Mouse (Mus musculus) heart, embryonic 14.5 days (tissue): Measurements from ENCODE around the gene Tmem206. TPM values are rescaled to one million over a fixed set of nuclear protein-coding genes. Genes with fewer than 3 reads are reported as not detected.
A peak's percentile ranks its signal among the peaks of the same experiment; 100 is the strongest.

ENCODE experiments used
- ATAC-seq: fragments of 200-750 bp; cut with Nextera tagmentation; 2 replicates; pipeline ENCODE4 v1.8.0; 2017; ENCODE audit warnings: low read depth, moderate TSS enrichment; ENCODE audit not compliant: insufficient number of reproducible peaks, insufficient read depth, low FRiP score
- H3K27ac ChIP-seq, 2 experiments: fragments of 200-500 bp in 1 of 2; fragments of 300-500 bp in 1 of 2; sonication (generic) in 1 of 2; replicated peaks in 1 of 2; 2 replicates each; pipeline ENCODE4 v1.5.1; 2012 to 2014; ENCODE audit warnings: low read depth in 2 of 2, low read length in 2 of 2, control low read depth in 1 of 2, mild to moderate bottlenecking in 1 of 2, mixed read lengths in 1 of 2; ENCODE audit not compliant: control insufficient read depth in 1 of 2, insufficient read depth in 1 of 2
- H3K27me3 ChIP-seq: fragments of 300-500 bp; sonication (generic); 2 replicates; pipeline ENCODE4 v1.6.1; 2014; ENCODE audit warnings: mild to moderate bottlenecking, low read length, control low read depth; ENCODE audit not compliant: control insufficient read depth, insufficient read depth
- H3K36me3 ChIP-seq: fragments of 300-500 bp; sonication (generic); 2 replicates; pipeline ENCODE4 v1.6.1; 2014; ENCODE audit warnings: mild to moderate bottlenecking, control low read depth, low read length, mixed read lengths; ENCODE audit not compliant: control insufficient read depth, insufficient read depth
- H3K4me1 ChIP-seq, 2 experiments: fragments of 200-500 bp in 1 of 2; fragments of 300-500 bp in 1 of 2; sonication (generic) in 1 of 2; 2 replicates each; pipeline ENCODE4 v1.6.1; 2012 to 2014; ENCODE audit warnings: low read length in 2 of 2, control low read depth in 1 of 2, mixed read lengths in 1 of 2; ENCODE audit not compliant: control insufficient read depth in 2 of 2, insufficient read depth in 2 of 2
- H3K4me2 ChIP-seq: fragments of 300-500 bp; sonication (generic); 2 replicates; pipeline ENCODE4 v1.6.1; 2014; ENCODE audit warnings: mild to moderate bottlenecking, low read length
- H3K4me3 ChIP-seq, 2 experiments: fragments of 200-500 bp in 1 of 2; fragments of 300-500 bp in 1 of 2; sonication (generic) in 1 of 2; 2 replicates each; pipeline ENCODE4 v1.5.1; 2012 to 2014; ENCODE audit warnings: low read length in 2 of 2, mild to moderate bottlenecking in 2 of 2, control low read depth in 1 of 2, low read depth in 1 of 2, moderate library complexity in 1 of 2; ENCODE audit not compliant: control insufficient read depth in 1 of 2, insufficient read depth in 1 of 2
- H3K9ac ChIP-seq: fragments of 300-500 bp; sonication (generic); 2 replicates; pipeline ENCODE4 v1.6.1; 2014; ENCODE audit warnings: mild to moderate bottlenecking, low read length
- H3K9me3 ChIP-seq: fragments of 300-500 bp; sonication (generic); 2 replicates; pipeline ENCODE4 v1.6.1; 2016; ENCODE audit warnings: low read length, control low read depth; ENCODE audit not compliant: control insufficient read depth
- WGBS: fragments of 180-500 bp; shearing (Covaris S2); extraction: QIAGEN DNeasy Blood & Tissue Kit; methylation state at CpG from one replicate; pipeline ENCODE4 v1.1.7; 2014; 5-methylcytosine and 5-hydroxymethylcytosine counted together
- polyA plus RNA-seq: library from polyadenylated mRNA; unstranded; fragments of >200 nt; fragmentation: Nextera tagmentation; extraction: Ambion mirVana; gene quantifications from 2 replicates; pipeline ENCODE4 v1.2.1, GENCODE M21; 2014

Tmem206 gene
- polyA plus RNA-seq, 1 experiment from 2014 or later = 20.9 TPM

GRCm38 (mm10) chr1:191307766-191308455, 17.8 kb upstream of the Tmem206 start:
- no peaks in the 10 kb centered on the region for H3K27me3 ChIP-seq
- no peak for ATAC-seq
- H3K27ac ChIP-seq = no peak overlapping the region
- 83% methylated on average over 9 of the region's 9 CpGs for WGBS
- H3K36me3 ChIP-seq = peaks cover 7% of the 10 kb centered on the region; the same call in 1 of the 2 replicates
- H3K4me2 ChIP-seq = no peak overlapping the region
- H3K4me3 ChIP-seq = no peak overlapping the region
- H3K9me3 ChIP-seq = no peaks in the 10 kb centered on the region
- no peak overlapping the region for H3K9ac ChIP-seq
- peaks cover 0 to under 1% of the 10 kb centered on the region in 2 experiments; a peak in 2 of 4 replicates for H3K4me1 ChIP-seq

DNA sequence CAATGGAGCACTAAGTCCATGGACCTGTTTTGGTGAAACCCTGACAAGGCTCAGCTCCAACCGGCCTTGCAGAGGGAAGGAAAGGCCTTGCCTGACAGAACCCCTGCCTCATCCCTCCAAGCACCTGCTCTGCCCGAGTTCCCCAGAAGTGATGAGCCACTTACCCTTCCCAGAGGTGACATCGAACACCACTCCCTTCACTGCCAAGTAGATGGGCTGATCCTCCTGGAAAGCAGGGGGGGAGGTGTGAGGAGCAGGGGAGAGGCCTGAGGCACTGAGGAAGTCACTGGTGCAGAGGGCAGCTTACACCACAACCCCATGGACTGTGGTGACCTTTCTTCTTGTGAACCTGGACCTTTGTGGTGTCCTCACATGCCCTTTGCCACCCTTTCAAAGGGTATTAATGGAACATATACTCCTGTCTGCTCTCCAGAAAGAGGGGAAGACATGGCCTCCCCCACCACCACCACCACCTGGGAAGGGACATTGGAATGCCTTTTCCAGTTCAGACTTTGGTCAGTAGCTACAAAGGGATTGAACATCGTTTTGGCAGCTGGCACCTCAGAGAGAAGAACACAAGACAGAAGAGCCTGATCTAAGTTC, 14.3 kb upstream of the Tmem206 start:
- H3K9me3 ChIP-seq = no peaks in the 10 kb centered on the region
- H3K4me3 ChIP-seq = no peak overlapping the region
- peaks cover 3 to 5% of the 10 kb centered on the region in 2 experiments; a peak in 3 of 4 replicates for H3K4me1 ChIP-seq
- WGBS = 78% methylated on average over 4 of the region's 4 CpGs
- ATAC-seq = no peak
- H3K27ac ChIP-seq = no peak overlapping the region
- H3K36me3 ChIP-seq = peaks cover 4% of the 10 kb centered on the region; the same call in 1 of the 2 replicates
- H3K4me2 ChIP-seq = no peak overlapping the region
- no peaks in the 10 kb centered on the region for H3K27me3 ChIP-seq
- no peak overlapping the region for H3K9ac ChIP-seq

DNA sequence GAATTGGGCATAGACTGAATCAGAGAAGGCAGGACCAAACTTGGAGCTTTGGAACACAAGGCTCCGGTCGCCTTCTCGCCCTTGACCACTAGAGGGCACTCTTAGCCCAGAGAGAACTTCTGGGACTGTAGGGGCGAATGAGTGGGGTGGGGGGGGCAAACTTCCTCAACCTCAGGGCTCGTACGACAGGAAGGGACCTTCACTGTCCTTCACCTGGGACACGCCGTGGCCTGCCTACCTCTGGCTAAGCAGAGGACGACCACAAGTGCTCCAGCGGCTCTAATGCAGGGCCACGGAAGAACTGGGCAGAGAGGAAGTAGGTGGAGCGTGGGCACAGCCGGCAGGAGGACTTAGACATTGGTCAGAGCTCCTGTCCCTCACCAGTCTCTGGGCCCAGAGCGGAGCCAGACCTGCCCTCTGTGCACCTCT, 13.2 kb upstream of the Tmem206 start:
- Histone ChIP-seq H3K9me3 (no peaks in the 10 kb centered on the region), H3K36me3 (no peaks in the 10 kb centered on the region), H3K27me3 (no peaks in the 10 kb centered on the region), H3K4me1 (peaks cover 7 to 8% of the 10 kb centered on the region in 2 experiments), H3K4me2 (peak overlapping the region; percentile 64), H3K9ac (peak overlapping the region; percentile 66), H3K4me3 (peak overlapping the region; percentile 50 to 68), H3K27ac (peak overlapping the region; percentile 58 to 75)
- ATAC-seq = peak; percentile 89
- 0% methylated on average over 14 of the region's 14 CpGs for WGBS

DNA sequence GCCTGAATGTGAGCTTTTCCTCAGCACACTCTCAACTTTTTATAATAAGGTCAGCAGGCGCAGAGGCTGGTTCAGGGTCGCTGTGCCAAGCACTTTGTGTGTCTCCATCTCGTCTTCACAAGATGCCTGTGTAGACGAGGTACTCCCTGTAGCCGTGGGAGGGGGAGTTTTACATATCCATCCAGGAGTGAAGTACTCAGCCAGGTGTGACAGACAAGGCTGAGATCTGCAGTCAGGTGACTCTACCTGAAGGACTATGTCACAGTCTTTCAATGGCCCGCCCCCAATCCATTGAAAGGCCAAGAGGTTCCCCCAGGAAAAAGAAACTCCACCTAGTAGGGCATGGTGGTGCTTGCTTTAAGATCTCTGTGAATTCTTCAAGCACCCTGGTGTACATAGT, 12.6 kb upstream of the Tmem206 start:
- no peaks in the 10 kb centered on the region for H3K36me3 ChIP-seq
- no peaks in the 10 kb centered on the region for H3K27me3 ChIP-seq
- no peaks in the 10 kb centered on the region for H3K9me3 ChIP-seq
- 64% methylated on average over 6 of the region's 6 CpGs for WGBS
- ATAC-seq = no peak
- H3K4me3 ChIP-seq = peak overlapping the region; percentile 50 to 68
- peaks cover 8% of the 10 kb centered on the region in 2 experiments for H3K4me1 ChIP-seq
- peak overlapping the region; percentile 58 to 75 for H3K27ac ChIP-seq
- H3K4me2 ChIP-seq = peak overlapping the region; percentile 64
- H3K9ac ChIP-seq = peak overlapping the region; percentile 66

- peaks cover 11 to 12% of the 10 kb centered on the region in 2 experiments for H3K4me1 ChIP-seq
- no peaks in the 10 kb centered on the region for H3K9me3 ChIP-seq
- no peak overlapping the region for H3K9ac ChIP-seq
- H3K4me3 ChIP-seq = no peak overlapping the region
- ATAC-seq = no peak
- no peaks in the 10 kb centered on the region for H3K36me3 ChIP-seq
- H3K27me3 ChIP-seq = no peaks in the 10 kb centered on the region
- H3K4me2 ChIP-seq = no peak overlapping the region
- no peak overlapping the region for H3K27ac ChIP-seq
- WGBS = 66% methylated on average over 4 of the region's 4 CpGs
These were observed 11.8 kb upstream of the Tmem206 start for GRCm38 (mm10) chr1:191313926-191314325.

GRCm38 (mm10) chr1:191316818-191317217, 8.9 kb upstream of the Tmem206 start:
- H3K4me2 ChIP-seq = peak overlapping the region; percentile 72
- no peaks in the 10 kb centered on the region for H3K27me3 ChIP-seq
- H3K9me3 ChIP-seq = 0 out of 2 replicates have a peak, but pooled peaks cover 3% of the 10 kb centered on the region
- no peaks in the 10 kb centered on the region for H3K36me3 ChIP-seq
- peak overlapping the region in 1 of 2 experiments; percentile 75; a peak in 2 of 4 replicates for H3K4me3 ChIP-seq
- H3K9ac ChIP-seq = no peak overlapping the region; the same call in 1 of the 2 replicates
- H3K4me1 ChIP-seq = peaks cover 11 to 13% of the 10 kb centered on the region in 2 experiments
- 91% methylated on average over 8 of the region's 8 CpGs for WGBS
- no peak overlapping the region for H3K27ac ChIP-seq
- ATAC-seq = no peak

DNA sequence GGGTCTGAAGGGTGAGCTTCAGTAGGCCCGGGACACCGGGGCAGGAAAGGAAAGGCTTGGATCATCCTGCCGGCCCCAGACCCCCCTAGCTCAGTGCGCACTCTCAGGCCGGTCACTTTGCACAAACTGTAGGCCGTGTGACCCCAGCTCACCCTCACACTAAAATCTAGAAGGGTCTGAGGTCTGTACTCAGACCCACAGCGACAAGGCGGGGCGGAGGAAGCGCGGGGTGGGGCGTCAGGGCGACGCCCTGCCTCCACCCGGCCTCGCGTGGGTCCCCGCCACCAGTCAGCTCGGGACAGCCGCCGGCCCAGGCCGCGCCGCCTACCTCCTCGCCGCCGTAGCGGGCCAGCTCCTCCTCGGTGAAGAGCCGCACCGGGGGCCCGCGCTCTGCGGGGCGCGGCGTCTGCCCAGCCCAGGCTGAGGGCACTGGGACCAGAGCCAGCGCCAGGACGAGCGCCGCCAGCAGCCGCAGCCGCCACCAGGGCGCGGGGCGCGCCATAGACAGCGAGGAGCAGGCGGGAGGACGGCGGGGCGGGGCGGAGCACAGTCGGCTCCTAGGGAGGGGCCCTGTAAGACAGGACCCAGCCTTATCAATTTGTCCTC, 8.0 kb upstream of the Tmem206 start, which contains the start of gene Nenf:
TSS of gene Nenf (minus strand) at position 604 of the 606 bp plus-strand sequence.
- peak within 1 kb of the TSS; percentile 53 to 78 for H3K27ac ChIP-seq
- under 1% methylated on average over 54 of the region's 54 CpGs for WGBS
- peak; percentile 87 for ATAC-seq

More for the DNA sequence above, 8.0 kb upstream of the Tmem206 start, which contains the start of gene Nenf:
- no peaks in the 10 kb centered on the region for H3K27me3 ChIP-seq
- H3K9ac ChIP-seq = peak within 1 kb of the TSS; percentile 84
- peak within 1 kb of the TSS; percentile 72 for H3K4me2 ChIP-seq
- H3K4me1 ChIP-seq = peaks cover 11 to 13% of the 10 kb centered on the region in 2 experiments
- no peaks in the 10 kb centered on the region for H3K36me3 ChIP-seq
- peak within 1 kb of the TSS; percentile 75 to 78 for H3K4me3 ChIP-seq
- 0 out of 2 replicates have a peak, but pooled peaks cover 3% of the 10 kb centered on the region for H3K9me3 ChIP-seq
